Mouse (Mus musculus) MEL (cell line): ENCODE measurements around the gene Rbck1. TPM values are rescaled to one million over a fixed set of nuclear protein-coding genes. Genes with fewer than 3 reads are reported as not detected.
"Not testable (repeated sequence)": the region's sequence is repeated elsewhere in the genome, so short reads cannot be mapped to it uniquely, and the experiment has no call there.

Experiments used
- DNase-seq: peaks from one replicate; pipeline ENCODE4 v3.0.0; 2011; ENCODE audit warnings: low read depth, low spot score
- H3K27ac ChIP-seq: 2 replicates; pipeline ENCODE4 v1.5.1; 2012; ENCODE audit warnings: low read depth, mild to moderate bottlenecking, control low read depth, low read length, moderate library complexity; ENCODE audit not compliant: control insufficient read depth
- H3K27me3 ChIP-seq, 2 experiments: fragments of 150-350 bp in 1 of 2; sonication (generic) in 1 of 2; 2 replicates each; pipeline ENCODE4 v1.6.1; 2012; ENCODE audit warnings: low read length in 2 of 2, mild to moderate bottlenecking in 2 of 2, improper control_type of control experiment in 1 of 2, moderate library complexity in 1 of 2; ENCODE audit not compliant: insufficient read depth in 2 of 2, control insufficient read depth in 1 of 2
- H3K36me3 ChIP-seq, 2 experiments: 2 replicates each; pipeline ENCODE4 v1.6.1; 2012 to 2014; ENCODE audit warnings: low read length in 2 of 2, improper control_type of control experiment in 1 of 2, inconsistent platforms in 1 of 2, mild to moderate bottlenecking in 1 of 2; ENCODE audit not compliant: insufficient read depth in 2 of 2, control insufficient read depth in 1 of 2
- H3K4me1 ChIP-seq, 2 experiments: fragments of 150-350 bp in 1 of 2; sonication (generic) in 1 of 2; 2 replicates each; pipeline ENCODE4 v1.6.1; 2012; ENCODE audit warnings: low read length in 2 of 2, improper control_type of control experiment in 1 of 2, mild to moderate bottlenecking in 1 of 2; ENCODE audit not compliant: insufficient read depth in 2 of 2, control insufficient read depth in 1 of 2
- H3K4me3 ChIP-seq, 2 experiments: fragments of 150-350 bp in 1 of 2; sonication (generic) in 1 of 2; 2 replicates each; pipeline ENCODE4 v1.5.1; 2012; ENCODE audit warnings: low read depth in 2 of 2, low read length in 2 of 2, mild to moderate bottlenecking in 2 of 2, moderate library complexity in 2 of 2, control low read depth in 1 of 2, improper control_type of control experiment in 1 of 2; ENCODE audit not compliant: control insufficient read depth in 1 of 2, insufficient read depth in 1 of 2
- H3K79me2 ChIP-seq: 2 replicates; pipeline ENCODE4 v1.6.1; 2012; ENCODE audit warnings: mild to moderate bottlenecking, low read length, moderate library complexity; ENCODE audit not compliant: control insufficient read depth, poor library complexity, insufficient read depth
- H3K9ac ChIP-seq: 2 replicates; pipeline ENCODE4 v1.6.1; 2012; ENCODE audit warnings: low read depth, mild to moderate bottlenecking, control low read depth, low read length, moderate library complexity; ENCODE audit not compliant: control insufficient read depth, poor library complexity, severe bottlenecking
- H3K9me3 ChIP-seq: fragments of 150-350 bp; sonication (generic); replicated peaks from 2 replicates; pipeline ENCODE4 v1.6.1; 2012; ENCODE audit warnings: mild to moderate bottlenecking, low read length, improper control_type of control experiment, moderate library complexity; ENCODE audit not compliant: insufficient read depth
- BHLHE40 ChIP-seq: IDR thresholded peaks from 2 replicates; pipeline ENCODE4 v1.6.1; 2012; ENCODE audit warnings: low read depth, mild to moderate bottlenecking, inconsistent platforms, low read length, improper control_type of control experiment, borderline replicate concordance
- CHD1 ChIP-seq: IDR thresholded peaks from 2 replicates; pipeline ENCODE4 v1.6.1; 2012; ENCODE audit warnings: low read depth, mild to moderate bottlenecking, inconsistent platforms, low read length, improper control_type of control experiment
- ELF1 ChIP-seq: IDR thresholded peaks from 2 replicates; pipeline ENCODE4 v1.6.1; 2014; ENCODE audit warnings: low read depth, mild to moderate bottlenecking, inconsistent platforms, low read length, improper control_type of control experiment, moderate library complexity
- EP300 ChIP-seq, 2 experiments: IDR thresholded peaks; 2 replicates each; pipeline ENCODE4 v1.6.1; 2011; ENCODE audit warnings: improper control_type of control experiment in 2 of 2, low read length in 2 of 2, low read depth in 1 of 2, mild to moderate bottlenecking in 1 of 2
- ETS1 ChIP-seq: IDR thresholded peaks from 2 replicates; pipeline ENCODE4 v1.6.1; 2012; ENCODE audit warnings: low read depth, mild to moderate bottlenecking, inconsistent platforms, low read length, improper control_type of control experiment, moderate library complexity
- GATA1 ChIP-seq: IDR thresholded peaks from 2 replicates; pipeline ENCODE4 v1.6.1; 2011; ENCODE audit warnings: low read depth, low read length, improper control_type of control experiment
- HCFC1 ChIP-seq: IDR thresholded peaks from 2 replicates; pipeline ENCODE4 v1.6.1; 2012; ENCODE audit warnings: low read depth, mild to moderate bottlenecking, inconsistent platforms, low read length, improper control_type of control experiment, moderate library complexity
- MAZ ChIP-seq: IDR thresholded peaks from 2 replicates; pipeline ENCODE4 v1.6.1; 2012; ENCODE audit warnings: low read depth, mild to moderate bottlenecking, inconsistent platforms, low read length, improper control_type of control experiment
- MEF2A ChIP-seq: IDR thresholded peaks from 2 replicates; pipeline ENCODE4 v1.6.1; 2014; ENCODE audit warnings: low read depth, mild to moderate bottlenecking, inconsistent platforms, low read length, improper control_type of control experiment; ENCODE audit not compliant: poor library complexity, insufficient replicate concordance, severe bottlenecking; ENCODE audit errors: extremely low read depth
- MXI1 ChIP-seq: IDR thresholded peaks from 2 replicates; pipeline ENCODE4 v1.6.1; 2011; ENCODE audit warnings: mild to moderate bottlenecking, low read depth, low read length, improper control_type of control experiment
- SIN3A ChIP-seq: IDR thresholded peaks from 2 replicates; pipeline ENCODE4 v1.6.1; 2012; ENCODE audit warnings: low read length, improper control_type of control experiment, inconsistent platforms
- TAL1 ChIP-seq: IDR thresholded peaks from 2 replicates; pipeline ENCODE4 v1.6.1; 2012; ENCODE audit warnings: mild to moderate bottlenecking, inconsistent platforms, low read length, moderate library complexity, mixed read lengths
- TBP ChIP-seq: IDR thresholded peaks from 2 replicates; pipeline ENCODE4 v1.8.0; 2011; ENCODE audit warnings: low read depth, low read length, improper control_type of control experiment
- TCF12 ChIP-seq: IDR thresholded peaks from 2 replicates; pipeline ENCODE4 v1.6.1; 2014; ENCODE audit warnings: low read depth, mild to moderate bottlenecking, inconsistent platforms, low read length, improper control_type of control experiment, moderate library complexity
- USF2 ChIP-seq, 2 experiments: IDR thresholded peaks; 2 replicates each; pipeline ENCODE4 v1.6.1; 2011 to 2012; ENCODE audit warnings: improper control_type of control experiment in 2 of 2, low read length in 2 of 2, borderline replicate concordance in 1 of 2, inconsistent platforms in 1 of 2, low read depth in 1 of 2, mild to moderate bottlenecking in 1 of 2; ENCODE audit not compliant: insufficient read depth in 1 of 2
- ZC3H11A ChIP-seq: IDR thresholded peaks from 2 replicates; pipeline ENCODE4 v1.6.1; 2012; ENCODE audit warnings: low read depth, mild to moderate bottlenecking, inconsistent platforms, low read length, improper control_type of control experiment
- ZKSCAN1 ChIP-seq: IDR thresholded peaks from 2 replicates; pipeline ENCODE4 v1.6.1; 2012; ENCODE audit warnings: low read depth, mild to moderate bottlenecking, inconsistent platforms, low read length, improper control_type of control experiment, moderate library complexity
- ZNF384 ChIP-seq: IDR thresholded peaks from 2 replicates; pipeline ENCODE4 v1.6.1; 2012; ENCODE audit warnings: low read depth, mild to moderate bottlenecking, inconsistent platforms, low read length, improper control_type of control experiment
- polyA plus RNA-seq, 2 experiments: library from polyadenylated mRNA; stranded (reverse) in 1 of 2; unstranded in 1 of 2; fragments of >175 nt in 1 of 2; fragments of >200 nt in 1 of 2; gene quantifications; 2 replicates each; pipeline versions ENCODE4 v1.2.1 to v1.2.4; 2012; ENCODE audit warnings: low replicate concordance in 2 of 2, low read depth in 1 of 2; ENCODE audit not compliant: insufficient read length in 2 of 2, insufficient read depth in 1 of 2, missing spikeins in 1 of 2
- total RNA-seq: library from RNA; depleted of rRNA; stranded (reverse); fragments of 300-350 nt; gene quantifications from 2 replicates; pipeline ENCODE4 v1.2.3, GENCODE M21; 2012

Gene Rbck1
- total and polyA plus RNA-seq, 3 experiments, result 90.9 to 162 (median 92.1) TPM

DNA sequence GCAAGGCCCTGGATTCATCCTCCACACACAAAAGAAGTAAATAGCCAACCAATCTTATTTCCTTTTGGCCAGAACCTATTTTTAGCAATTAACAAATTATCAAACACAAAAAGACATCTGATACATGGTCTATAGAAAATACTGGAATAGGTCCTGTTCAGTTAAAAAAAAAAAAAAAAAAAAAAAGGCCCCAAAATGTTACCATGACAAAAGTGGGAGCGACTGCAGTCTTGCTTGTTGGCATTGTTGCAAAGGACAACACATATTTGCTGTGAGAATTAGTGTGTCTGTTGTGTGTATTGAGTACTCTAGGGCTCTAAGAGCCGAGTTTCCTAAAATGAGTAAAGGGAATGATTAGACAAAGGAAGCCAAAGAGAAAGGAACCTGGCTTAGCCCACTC lies 40.0 kb downstream of the Rbck1 start:
- Histone ChIP-seq H3K4me3 (no peak overlapping the region), H3K27me3 (no peaks in the 10 kb centered on the region), H3K36me3 (peaks cover 0 to 11% of the 10 kb centered on the region in 2 experiments; a peak in 2 of 4 replicates), H3K9me3 (no peaks in the 10 kb centered on the region), H3K4me1 (peaks cover 0 to 15% of the 10 kb centered on the region in 2 experiments; a peak in 1 of 4 replicates), H3K27ac (no peak overlapping the region), H3K9ac (no peak overlapping the region), H3K79me2 (peaks cover 31% of the 10 kb centered on the region)
- no peak for DNase-seq
- TF ChIP-seq USF2 (IDR thresholded peaks at IDR 0.05; ENCODE audit: borderline replicate concordance in 1 of 2, insufficient read depth in 1 of 2, low read depth in 1 of 2, low read length in 2 of 2), result no peak
- TF ChIP-seq ELF1, result no peak
- TF ChIP-seq TAL1, result no peak
- TF ChIP-seq SIN3A, result no peak
- TF ChIP-seq HCFC1, result no peak
- TF ChIP-seq CHD1, result no peak
- peak; percentile 66; the same call in 1 of the 2 replicates for TF ChIP-seq ZNF384

GRCm38 (mm10) chr2:152289623-152290022 lies 42.8 kb downstream of the Rbck1 start:
- not testable (repeated sequence) for H3K9ac ChIP-seq, H3K4me1 ChIP-seq, H3K27me3 ChIP-seq, H3K79me2 ChIP-seq, H3K27ac ChIP-seq, H3K4me3 ChIP-seq, H3K9me3 ChIP-seq, H3K36me3 ChIP-seq
- DNase-seq, result peak; percentile 43
- TF ChIP-seq GATA1 (peak; percentile 33; the same call in 1 of the 2 replicates), EP300 (IDR thresholded peaks at IDR 0.05; ENCODE audit: low read depth in 1 of 2, low read length in 2 of 2) (peak in 1 of 2 experiments; percentile 23; a peak in 1 of 4 replicates), TBP (peak; percentile 93), MEF2A (peak; percentile 72; the same call in 1 of the 2 replicates), ETS1 (peak; percentile 9; the same call in 1 of the 2 replicates), TCF12 (peak; percentile 52; the same call in 1 of the 2 replicates)

- TF ChIP-seq SIN3A, result no peak
- no peak for TF ChIP-seq ZC3H11A
- no peak for TF ChIP-seq ZKSCAN1
- TF ChIP-seq USF2 (IDR thresholded peaks at IDR 0.05; ENCODE audit: borderline replicate concordance in 1 of 2, insufficient read depth in 1 of 2, low read depth in 1 of 2, low read length in 2 of 2), result no peak
- TF ChIP-seq MAZ, result no peak
- no peak for TF ChIP-seq MXI1
- no peak for TF ChIP-seq TAL1
- TF ChIP-seq ELF1, result no peak
- TF ChIP-seq BHLHE40, result no peak
- Histone ChIP-seq H3K4me3 (no peak overlapping the region), H3K4me1 (no peaks in the 10 kb centered on the region), H3K9me3 (no peaks in the 10 kb centered on the region), H3K9ac (no peak overlapping the region), H3K27ac (no peak overlapping the region), H3K79me2 (no peaks in the 10 kb centered on the region), H3K36me3 (no peaks in the 10 kb centered on the region), H3K27me3 (no peaks in the 10 kb centered on the region)
- no peak for DNase-seq
Observed at GRCm38 (mm10) chr2:152288046-152288445, 44.4 kb downstream of the Rbck1 start.
